Mouse (Mus musculus): Measurements from ENCODE around the gene Gak.

Gak gene

DNA sequence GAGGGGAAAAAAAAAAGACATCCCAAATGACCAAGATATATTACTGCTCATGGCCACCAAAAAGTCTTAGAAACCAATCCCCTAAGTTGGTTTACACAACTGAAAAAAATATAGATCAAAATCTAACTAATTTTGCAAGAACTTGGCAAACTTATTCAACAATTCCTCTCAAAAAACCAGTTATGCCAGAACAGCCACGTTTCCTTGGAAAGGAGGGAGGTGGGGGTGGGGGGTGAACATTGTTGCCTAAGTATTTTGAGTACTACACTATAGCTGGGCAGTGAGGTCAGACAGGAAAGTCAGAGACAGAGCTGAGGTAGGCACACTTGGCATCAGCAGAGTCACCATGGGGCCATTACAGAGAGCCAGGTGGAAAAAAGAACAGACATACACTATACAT lies 29.6 kb downstream of the Gak start:
- DNase-seq (ENCODE audit: low spot score in 2 of 2) = no peak

DNA sequence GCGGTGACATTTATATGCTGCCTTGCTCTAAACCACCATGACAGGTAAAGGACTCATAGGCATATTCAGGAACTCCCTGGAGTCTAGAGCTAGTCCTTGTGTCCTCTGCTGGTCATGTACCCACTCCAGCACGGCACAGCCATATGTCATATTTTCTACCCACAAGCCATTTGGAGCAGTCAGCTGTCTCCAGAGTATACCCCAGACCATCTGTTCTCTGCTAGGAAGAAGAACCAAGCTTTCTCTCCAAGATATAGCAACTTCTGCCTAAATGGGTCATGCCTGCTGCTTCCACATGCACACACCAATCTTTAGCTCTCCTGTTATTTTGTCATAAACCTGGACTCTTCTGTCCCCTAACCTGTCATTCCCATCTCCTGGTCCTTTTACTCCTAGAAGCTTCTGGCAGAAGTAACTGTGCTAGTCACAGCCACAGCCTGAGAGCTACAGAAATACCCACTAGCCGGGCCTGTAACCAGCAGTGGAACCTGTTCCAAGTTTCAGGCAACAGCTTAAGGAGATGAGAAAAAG lies 48.1 kb downstream of the Gak start:
- no peak for DNase-seq (ENCODE audit: low spot score in 2 of 2)

DNA sequence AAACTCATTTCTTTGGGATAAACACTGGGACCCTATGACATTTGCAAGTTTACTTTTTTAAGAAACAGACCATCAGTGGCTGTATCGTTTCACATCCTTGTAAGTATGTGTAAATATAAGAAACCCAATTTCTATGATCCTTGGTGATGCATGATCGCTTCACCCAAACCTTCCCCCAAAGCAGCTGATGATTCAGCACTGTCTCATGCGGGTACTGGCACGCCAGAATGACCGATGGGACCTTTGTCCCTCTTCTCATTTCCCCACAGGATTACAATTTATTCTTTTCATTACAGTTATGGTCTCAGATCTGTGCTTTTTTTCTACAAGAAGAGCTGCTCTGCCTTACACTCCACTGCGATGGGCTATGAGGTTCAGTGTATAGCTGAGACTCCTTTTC lies 56.5 kb downstream of the Gak start:
- no peak for DNase-seq (ENCODE audit: low spot score in 2 of 2)

DNA sequence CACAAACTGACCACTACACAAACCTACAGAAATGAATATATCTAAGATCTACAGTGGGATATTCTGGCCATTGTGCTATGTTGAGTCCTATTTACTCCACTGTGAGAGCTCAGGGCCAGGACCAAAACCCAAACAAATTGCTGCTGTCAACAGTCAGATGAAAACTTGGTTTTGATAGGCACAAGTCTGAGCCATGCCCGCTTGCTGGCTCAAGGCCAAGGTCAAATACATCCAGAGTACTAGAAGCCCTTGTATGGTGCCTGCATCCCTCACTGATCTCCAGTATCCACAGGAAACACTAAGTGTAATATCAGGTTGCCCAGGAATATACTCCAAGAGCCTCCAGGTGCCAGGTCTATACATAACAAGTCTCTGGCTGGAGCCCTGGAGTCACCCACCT lies 58.6 kb downstream of the Gak start:
- DNase-seq (ENCODE audit: low spot score in 2 of 2) = no peak

DNA sequence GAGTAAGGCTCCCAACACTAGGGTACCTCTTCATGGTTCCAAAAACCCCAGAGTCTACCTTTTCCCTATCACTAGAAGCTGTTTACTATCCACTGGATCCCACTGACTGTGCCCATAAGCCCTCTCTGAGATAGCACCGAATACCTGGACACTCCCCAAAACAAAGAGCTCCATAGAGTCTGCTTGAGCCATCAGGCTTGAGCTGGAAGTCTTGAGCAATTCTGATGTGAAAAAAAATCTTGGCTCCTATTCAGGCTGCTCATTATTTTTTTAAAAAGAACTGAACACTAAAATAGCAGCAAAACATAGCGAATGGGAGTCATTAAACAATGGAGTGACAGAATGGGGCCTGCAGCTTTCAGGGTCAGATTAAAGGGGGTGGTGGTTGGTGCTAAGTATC lies 62.5 kb downstream of the Gak start:
- no peak for DNase-seq (ENCODE audit: low spot score in 2 of 2)

DNA sequence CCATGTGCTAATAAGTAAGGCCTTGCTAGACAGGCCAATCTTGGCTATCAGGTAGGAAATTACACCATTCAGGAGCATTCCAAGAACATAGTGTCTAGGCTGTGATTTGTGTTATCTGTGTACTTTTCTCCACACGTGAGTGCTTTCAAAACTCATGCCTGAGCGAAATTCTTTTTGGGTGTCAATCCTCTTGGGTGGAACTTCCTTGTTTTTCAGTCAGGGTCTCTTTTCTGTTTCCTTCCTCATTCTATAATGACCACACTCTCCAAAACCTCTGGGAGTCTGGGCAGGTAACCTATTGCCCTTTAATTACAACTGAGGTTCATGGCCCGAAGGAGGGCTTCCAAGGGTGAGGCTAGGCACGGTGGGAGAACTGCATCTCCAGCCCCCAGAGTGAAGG lies 63.0 kb downstream of the Gak start:
- DNase-seq (ENCODE audit: low spot score in 2 of 2) = no peak

DNA sequence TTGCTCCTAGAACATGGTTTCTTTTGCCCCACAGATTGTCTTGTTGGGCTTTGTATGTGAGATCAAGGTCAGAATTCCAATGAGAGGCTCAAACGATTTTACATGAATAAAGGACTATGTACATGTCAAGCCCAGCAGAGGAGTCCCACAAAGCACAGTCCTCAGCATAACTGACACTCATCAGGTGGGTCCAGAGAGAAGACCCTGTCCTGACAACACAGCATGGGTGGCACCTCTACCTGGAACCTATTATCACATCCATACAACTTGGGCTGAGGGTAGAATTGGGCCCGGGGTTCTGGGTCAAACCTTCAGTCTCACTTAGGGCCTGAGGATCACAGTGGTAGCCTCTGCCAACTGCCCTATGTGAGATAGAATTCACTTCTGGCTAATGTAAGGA lies 64.2 kb downstream of the Gak start:
- DNase-seq (ENCODE audit: low spot score in 2 of 2) = no peak

DNA sequence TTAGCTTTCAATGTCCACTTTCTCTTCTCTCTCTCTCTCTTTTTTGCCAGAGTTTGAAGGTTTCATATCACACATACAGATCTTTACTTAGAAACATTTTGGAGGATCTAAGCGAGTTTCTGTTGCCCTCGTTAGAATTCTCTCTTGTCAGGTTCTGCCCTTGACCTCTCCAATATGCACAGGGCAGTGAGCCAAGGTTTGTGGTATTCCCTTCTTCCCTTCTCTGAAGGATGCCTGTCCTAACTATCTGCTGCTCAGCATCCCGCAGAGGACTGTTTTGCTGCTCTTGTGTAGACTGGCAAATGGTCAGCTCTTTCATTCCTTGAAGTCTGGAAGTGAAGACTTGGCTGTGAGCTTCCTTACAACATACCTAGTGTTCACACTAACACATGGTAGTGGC lies 65.2 kb downstream of the Gak start:
- DNase-seq (ENCODE audit: low spot score in 2 of 2) = no peak

DNA sequence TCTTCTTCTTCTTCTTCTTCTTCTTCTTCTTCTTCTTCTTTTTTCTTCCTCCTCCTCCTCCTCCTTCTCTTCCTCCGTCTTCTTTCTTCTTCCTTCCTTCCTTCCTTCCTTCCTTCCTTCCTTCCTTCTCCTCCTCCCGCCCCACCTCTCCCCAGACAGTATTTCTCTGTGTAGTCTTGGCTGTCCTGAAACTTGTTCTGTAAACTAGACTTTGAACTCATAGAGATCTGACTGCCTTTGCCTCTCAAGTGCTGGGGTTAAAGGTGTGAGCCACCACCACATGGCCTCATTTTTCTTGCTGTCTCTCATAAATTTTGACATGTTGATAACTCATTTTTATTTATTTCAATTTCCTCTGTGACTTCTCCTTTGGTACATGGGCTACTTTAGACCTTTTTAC lies 67.1 kb downstream of the Gak start:
- no peak for DNase-seq (ENCODE audit: low spot score in 2 of 2)

DNA sequence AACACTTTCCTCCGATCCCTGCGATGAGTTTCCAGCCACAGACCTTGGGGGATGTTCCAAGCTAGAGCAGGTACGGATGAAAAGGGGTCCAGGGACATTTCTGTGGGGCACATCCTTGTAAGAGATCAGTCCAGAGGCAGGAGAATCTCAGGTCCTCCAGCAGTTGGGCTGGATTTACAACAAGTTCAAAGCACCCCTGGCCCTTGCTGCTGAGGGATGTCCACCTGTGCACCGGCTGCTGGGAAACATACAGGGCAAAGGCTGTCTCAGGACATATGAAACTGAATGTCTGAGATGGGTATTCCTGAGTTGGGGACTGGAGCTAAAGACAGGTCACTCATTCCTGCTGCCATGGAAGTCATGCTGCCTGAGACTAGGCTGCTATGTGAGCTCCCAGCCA lies 72.6 kb downstream of the Gak start:
- no peak for DNase-seq (ENCODE audit: low spot score in 2 of 2)

DNA sequence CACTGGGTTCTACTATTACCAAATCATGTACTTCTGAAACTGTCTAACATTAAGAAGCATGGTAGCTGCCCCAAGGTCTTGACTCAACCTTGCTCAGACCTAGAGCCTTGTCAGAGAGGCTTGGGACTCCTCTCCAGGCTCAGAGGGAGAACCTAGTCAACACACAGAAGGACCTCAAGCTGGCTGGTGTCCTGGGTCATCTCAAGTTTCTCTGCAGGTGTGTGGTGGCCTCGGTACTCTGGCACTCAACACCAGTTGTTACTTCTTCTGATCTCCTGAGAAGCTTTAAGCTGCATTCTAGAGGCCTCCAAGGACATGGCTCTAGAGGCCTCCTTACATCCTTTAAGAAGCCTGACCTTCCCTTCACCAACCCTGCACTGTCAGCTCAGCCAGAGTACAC lies 75.5 kb downstream of the Gak start:
- no peak for DNase-seq (ENCODE audit: low spot score in 2 of 2)

DNA sequence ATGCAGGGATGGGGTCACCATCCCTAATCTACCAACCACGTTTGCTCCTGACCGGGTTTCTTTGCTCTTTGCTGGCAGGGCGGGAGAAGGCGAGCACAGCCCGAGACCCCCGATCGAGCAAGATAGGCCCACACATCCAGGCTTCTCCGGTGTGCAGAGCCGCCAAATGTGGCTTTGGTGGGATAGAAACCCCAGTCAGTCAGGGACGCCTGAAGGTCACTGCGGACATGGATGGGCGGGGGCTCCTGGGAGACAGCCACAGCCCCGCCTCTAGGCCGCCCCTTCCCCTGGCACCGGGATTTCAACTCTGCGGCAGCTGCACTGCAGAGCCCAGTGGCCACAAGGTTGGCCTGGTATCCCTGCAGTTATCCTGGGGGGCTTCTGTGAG lies 79.4 kb downstream of the Gak start:
- no peak for DNase-seq (ENCODE audit: low spot score in 2 of 2)

DNA sequence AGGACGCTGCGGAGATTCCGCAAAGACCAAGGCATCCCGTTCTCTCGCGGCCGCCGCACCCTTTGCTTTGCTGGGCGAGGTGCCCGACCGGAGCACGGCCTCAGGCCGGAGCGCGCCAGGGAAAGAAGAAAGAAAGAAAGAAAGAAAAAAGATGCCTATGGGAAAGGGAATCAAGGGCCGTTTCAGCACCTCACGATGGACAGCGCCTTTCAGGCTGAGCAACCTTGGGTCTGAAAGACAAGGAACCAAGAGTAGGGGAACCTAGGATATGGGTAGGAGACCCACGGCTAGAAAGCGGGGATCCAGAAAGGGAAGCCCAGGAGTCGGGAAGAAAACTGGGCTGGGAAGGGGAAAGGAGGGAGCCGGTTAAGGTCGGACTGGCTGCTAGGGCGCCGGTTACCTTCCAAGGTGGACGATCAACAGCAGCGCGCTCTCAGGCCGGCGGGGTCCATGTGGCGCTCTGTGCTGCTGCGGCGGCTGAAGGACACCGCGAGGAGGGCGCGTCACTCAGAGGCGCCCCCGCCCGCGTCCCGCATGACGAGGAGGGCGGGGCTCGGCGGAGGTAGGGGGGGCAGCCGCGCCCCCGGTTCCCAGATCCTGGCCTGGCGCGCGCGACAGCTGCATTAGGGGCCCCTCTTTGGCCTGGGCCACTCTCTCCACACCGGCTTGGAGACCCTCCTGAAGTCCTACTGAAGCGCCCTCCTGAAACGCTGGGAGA lies 79.9 kb downstream of the Gak start, which contains the start of gene Cplx1:
Gene Cplx1, minus strand, starts transcription at position 536 of the 718 bp plus-strand sequence.
- DNase-seq (ENCODE audit: low spot score in 2 of 2) = peak in 1 of 2 experiments; percentile 24

DNA sequence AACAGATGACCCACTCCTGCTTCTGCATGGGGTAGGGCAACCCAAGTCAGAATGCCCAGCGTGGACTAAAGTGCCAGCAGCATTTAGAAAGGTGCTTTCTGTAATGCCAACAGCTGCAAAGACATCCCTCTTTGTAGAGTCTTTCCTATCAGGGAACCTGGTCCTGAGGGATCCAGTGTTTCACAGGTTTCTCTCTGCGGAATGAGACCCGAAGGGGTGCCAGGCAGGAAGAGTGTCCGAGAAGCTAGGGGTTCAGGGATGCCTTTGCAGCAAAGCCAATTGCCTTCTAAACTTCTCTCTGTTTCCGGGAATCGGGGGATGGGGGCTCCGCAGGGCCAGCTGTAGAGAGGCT lies 80.4 kb downstream of the Gak start:
- no peak for DNase-seq (ENCODE audit: low spot score in 2 of 2)

DNA sequence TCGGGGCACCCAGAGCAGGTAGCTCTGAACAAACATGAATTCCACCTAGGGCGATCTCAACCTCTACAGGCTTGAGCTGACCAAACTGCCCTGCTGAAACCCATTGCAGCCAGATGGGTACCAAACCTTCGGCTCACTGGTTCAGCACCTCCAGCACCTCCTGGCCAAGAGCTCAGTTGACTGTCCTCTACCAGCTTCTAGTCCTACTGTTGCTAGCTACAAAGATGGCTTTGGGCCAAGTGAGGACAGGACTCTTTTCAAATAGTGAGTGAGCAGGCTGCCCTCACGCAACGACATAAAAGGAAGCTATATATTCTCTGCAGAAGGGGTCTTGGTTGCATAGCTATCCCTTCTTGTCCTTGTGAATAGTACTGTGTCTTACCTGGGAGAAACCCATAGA lies 81.9 kb downstream of the Gak start:
- no peak for DNase-seq (ENCODE audit: low spot score in 2 of 2)

DNA sequence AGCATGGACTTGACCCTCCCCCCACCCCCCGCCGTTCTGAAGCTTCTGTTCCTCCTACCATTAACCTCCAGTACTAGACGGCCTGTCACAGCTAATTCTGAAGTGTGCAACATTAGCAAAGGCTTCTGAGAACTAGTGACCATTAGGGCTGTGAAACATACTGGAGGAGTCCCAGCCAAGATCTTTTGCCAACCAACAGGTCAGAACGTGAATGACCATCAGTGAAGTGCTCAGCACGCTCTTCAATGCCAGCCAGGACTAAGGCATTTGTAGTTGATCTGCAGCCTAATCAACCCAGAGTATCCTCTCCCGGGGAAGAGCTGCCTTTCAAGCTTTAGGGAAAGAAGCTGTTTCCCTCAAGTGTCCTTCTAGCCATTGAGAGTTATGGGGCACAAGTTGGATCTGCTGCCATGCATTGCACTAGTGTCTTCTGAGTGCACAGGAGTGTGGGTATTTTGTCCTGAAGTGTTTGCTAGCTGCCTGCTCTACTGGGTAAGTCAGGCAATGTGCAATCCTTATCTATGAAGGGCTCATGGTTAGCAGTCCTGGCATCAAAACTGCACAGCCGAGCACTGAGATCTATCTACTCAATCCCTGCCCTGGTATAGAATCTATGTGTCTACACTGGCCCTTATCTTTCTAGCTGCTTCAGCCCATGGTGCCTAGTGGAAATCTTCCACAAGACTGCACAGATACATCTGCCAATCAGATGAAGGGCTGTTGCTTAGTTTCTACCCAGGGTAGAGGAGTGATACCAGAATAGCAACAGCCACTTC lies 85.9 kb downstream of the Gak start:
- no peak for DNase-seq (ENCODE audit: low spot score in 2 of 2)

DNA sequence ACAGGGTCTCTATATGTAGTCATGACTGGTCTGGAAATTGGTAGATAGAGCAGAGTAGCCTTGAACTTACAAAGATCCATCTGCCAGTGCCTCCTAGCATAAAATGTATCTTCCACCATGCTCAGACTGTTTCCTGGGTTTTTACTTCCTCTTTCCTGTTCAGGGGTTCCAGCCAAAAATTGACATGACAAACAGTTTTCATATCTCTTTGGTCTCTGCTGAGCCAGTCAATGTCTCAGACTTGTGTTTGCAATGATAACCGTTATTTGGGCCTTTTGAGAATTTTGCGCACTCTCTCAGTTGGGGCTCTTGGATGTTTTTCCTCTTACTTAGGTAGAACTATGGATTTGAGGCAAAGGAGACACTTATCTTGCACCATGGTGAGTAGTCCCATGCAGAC lies 95.4 kb downstream of the Gak start:
- DNase-seq (ENCODE audit: low spot score in 2 of 2) = no peak

DNA sequence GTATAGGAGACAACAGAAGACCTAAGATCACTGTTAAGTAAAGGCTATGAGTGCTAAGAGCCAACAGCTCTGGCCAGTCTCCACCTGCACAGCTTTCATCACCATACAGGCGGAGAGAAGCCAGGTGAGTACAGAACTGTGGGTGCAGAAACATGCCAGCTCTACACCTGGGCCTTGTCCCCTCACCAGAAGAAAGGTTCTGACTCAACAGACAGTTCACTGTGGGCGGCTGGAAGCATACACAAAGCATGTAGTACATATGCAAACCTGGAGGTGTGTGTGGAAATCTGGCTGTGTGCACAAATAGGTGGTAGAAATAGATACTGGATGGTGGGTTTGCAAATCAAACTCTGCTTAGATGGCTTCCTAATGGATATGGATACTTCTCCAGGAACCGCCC lies 107.0 kb downstream of the Gak start:
- no peak for DNase-seq (ENCODE audit: low spot score in 2 of 2)

DNA sequence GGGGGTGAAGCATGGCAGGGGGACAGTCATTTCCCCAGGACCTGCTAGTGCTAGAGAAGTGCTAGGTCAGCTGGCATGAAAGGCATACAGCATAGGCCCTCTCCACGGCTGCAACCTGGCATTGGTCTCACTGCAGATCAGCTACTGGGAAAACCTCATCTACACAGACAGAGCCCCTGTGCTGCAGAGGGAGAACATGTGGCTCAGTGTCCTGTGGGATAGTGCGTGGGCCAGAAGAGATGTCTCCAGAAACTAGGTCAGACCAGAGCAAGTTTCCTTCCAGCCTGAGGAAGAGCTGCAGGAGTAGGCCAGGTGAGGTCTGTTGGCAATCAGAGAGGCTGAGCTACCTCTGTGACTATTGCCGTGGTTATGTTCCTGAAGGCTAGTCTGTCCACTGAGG lies 107.7 kb downstream of the Gak start:
- DNase-seq (ENCODE audit: low spot score in 2 of 2) = no peak

DNA sequence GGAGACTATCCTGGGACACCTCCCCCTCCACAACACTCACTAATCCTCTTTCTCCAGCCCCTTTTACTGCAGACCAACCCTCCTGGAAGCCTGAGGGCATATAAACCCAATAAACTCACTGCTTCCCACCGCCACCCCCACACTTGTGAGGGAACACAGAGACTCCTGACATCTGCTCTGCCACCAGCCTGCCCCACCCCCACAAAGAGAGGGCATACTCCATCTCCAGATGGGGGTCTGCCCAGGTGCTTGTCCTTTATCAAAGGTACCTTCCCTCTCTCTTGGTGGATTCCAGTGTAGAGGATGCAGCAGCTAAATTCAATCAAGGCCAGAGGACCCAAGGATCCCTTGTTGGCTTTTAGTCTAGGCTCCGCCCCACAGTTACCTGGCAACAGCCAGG lies 108.5 kb downstream of the Gak start:
- no peak for DNase-seq (ENCODE audit: low spot score in 2 of 2)

DNA sequence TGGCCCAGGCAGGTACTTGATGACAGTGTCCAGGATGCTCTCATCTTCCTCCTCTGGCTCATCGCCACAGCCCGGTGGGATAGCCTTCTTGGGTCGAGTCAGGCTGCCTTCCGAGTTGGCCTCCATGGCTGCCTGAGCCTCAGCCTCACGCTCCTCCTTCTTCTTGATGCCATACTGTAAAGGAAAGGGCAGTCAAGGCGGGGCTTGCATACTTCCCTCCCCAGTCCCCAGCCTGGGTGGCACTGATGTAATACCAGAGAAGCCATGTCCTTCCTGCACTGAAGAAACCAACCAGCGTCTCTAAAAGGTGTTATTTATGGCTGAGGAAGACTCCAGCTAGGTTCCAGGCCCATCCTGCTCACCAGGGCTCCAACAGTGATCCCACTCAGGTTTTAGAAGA lies 109.4 kb downstream of the Gak start:
- DNase-seq (ENCODE audit: low spot score in 2 of 2) = no peak
